Mouse (Mus musculus) heart, adult 2 months (tissue): ENCODE data around the gene Slc44a3. TPM values are rescaled to one million over a fixed set of nuclear protein-coding genes. Genes with fewer than 3 reads are reported as not detected.
A peak's percentile ranks its signal among the peaks of the same experiment; 100 is the strongest.

Source experiments
- DNase-seq, 2 experiments: peaks; one replicate each; pipeline ENCODE4 v3.0.0; 2021
- H3K27ac ChIP-seq: fragments of 200-600 bp; 2 replicates; pipeline ENCODE4 v1.8.1; 2022
- H3K27me3 ChIP-seq: fragments of 200-500 bp; 2 replicates; pipeline ENCODE4 v1.6.1; 2012; ENCODE audit warnings: mild to moderate bottlenecking, low read length, inconsistent platforms, mixed read lengths; ENCODE audit not compliant: control insufficient read depth, insufficient read depth
- H3K36me3 ChIP-seq: fragments of 200-500 bp; 2 replicates; pipeline ENCODE4 v1.6.1; 2012; ENCODE audit warnings: low read length, inconsistent platforms; ENCODE audit not compliant: control insufficient read depth, insufficient read depth
- H3K4me1 ChIP-seq: fragments of 200-500 bp; 2 replicates; pipeline ENCODE4 v1.6.1; 2011; ENCODE audit warnings: low read length; ENCODE audit not compliant: control insufficient read depth, insufficient read depth
- H3K4me3 ChIP-seq: fragments of 200-600 bp; 2 replicates; pipeline ENCODE4 v1.8.1; 2022
- H3K79me2 ChIP-seq: fragments of 200-500 bp; replicated peaks from 2 replicates; pipeline ENCODE4 v1.6.1; 2012; ENCODE audit warnings: mild to moderate bottlenecking, inconsistent platforms, low read length, moderate library complexity, mixed read lengths; ENCODE audit not compliant: control insufficient read depth, insufficient read depth
- H3K9ac ChIP-seq: fragments of 200-500 bp; 2 replicates; pipeline ENCODE4 v1.6.1; 2012; ENCODE audit warnings: low read depth, mild to moderate bottlenecking, control low read depth, inconsistent platforms, low read length, mixed read lengths
- CTCF ChIP-seq: fragments of 200-600 bp; IDR thresholded peaks from 2 replicates; pipeline ENCODE4 v1.8.1; 2022; ENCODE audit warnings: antibody characterized with exemption, mild to moderate bottlenecking, moderate library complexity
- EP300 ChIP-seq: fragments of 200-500 bp; IDR thresholded peaks from 2 replicates; pipeline ENCODE4 v1.6.1; 2011; ENCODE audit warnings: low read depth, low read length, control low read depth; ENCODE audit not compliant: insufficient read depth
- POLR2A ChIP-seq: fragments of 200-500 bp; IDR thresholded peaks from 2 replicates; pipeline ENCODE4 v1.6.1; 2011; ENCODE audit warnings: mild to moderate bottlenecking, low read depth, low read length, control low read depth; ENCODE audit not compliant: insufficient read depth
- WGBS: fragments of 180-500 bp; shearing (Covaris S2); methylation state at CpG from one replicate; pipeline ENCODE4 v1.1.7; 2018; 5-methylcytosine and 5-hydroxymethylcytosine counted together
- intact Hi-C: fragments of 180-260 bp; cut with DNase I; formaldehyde crosslinking; loops from one replicate; pipeline ENCODE4 v1.15.1; 2025
- long read RNA-seq: library from polyadenylated mRNA; stranded (forward); transcript quantifications from one replicate; pipeline ENCODE4 v2.0.0, GENCODE M21; 2021
- polyA plus RNA-seq: library from polyadenylated mRNA; depleted of rRNA; stranded (reverse); fragments of >200 nt; gene quantifications from 2 replicates; pipeline ENCODE4 v1.2.3, GENCODE M21; 2012; rRNA removed
- total RNA-seq, 2 experiments: library from RNA; stranded (reverse); gene quantifications; 2 replicates each; pipeline ENCODE4 v1.2.3; 2021

The Slc44a3 gene
- total RNA-seq = not detected
- polyA plus RNA-seq = 0.38 and 1.1 TPM in 2 replicates
- long read RNA-seq = 0 reads

- H3K27ac ChIP-seq = no peak within 1 kb of the TSS
- intact Hi-C loops = loop anchor here (10.0 kb wide), 1 partner anchor 343 kb away; no protein-coding TSS in a partner anchor
- peak in 1 of 2 experiments; percentile 16 for DNase-seq
These were observed at the start of gene Slc44a3 for GRCm38 (mm10) chr3:121532176-121532575. Gene Slc44a3, minus strand, starts transcription at chr3:121532404.

GRCm38 (mm10) chr3:121579880-121580549 is 47.8 kb upstream of the Slc44a3 start:
- TF ChIP-seq POLR2A (no peak), CTCF (no peak), EP300 (no peak)
- Histone ChIP-seq H3K36me3 (no peaks in the 10 kb centered on the region), H3K27me3 (no peaks in the 10 kb centered on the region), H3K4me3 (no peak overlapping the region), H3K79me2 (no peaks in the 10 kb centered on the region), H3K4me1 (peaks cover 8% of the 10 kb centered on the region), H3K9ac (no peak overlapping the region), H3K27ac (no peak overlapping the region)
- DNase-seq = no peak
- intact Hi-C loops = no loop called here
- WGBS = 77% methylated on average over 6 of the region's 6 CpGs

More at GRCm38 (mm10) chr3:121532176-121532575, at the start of gene Slc44a3:
- 6% methylated on average over 24 of the region's 24 CpGs for WGBS
- no peaks in the 10 kb centered on the region; the same call in 1 of the 2 replicates for H3K4me1 ChIP-seq
- H3K4me3 ChIP-seq = no peak within 1 kb of the TSS
- TF ChIP-seq CTCF (peak; percentile 45), POLR2A (no peak), EP300 (no peak)
- no peaks in the 10 kb centered on the region for H3K36me3 ChIP-seq
- peaks cover 3% of the 10 kb centered on the region; the same call in 1 of the 2 replicates for H3K27me3 ChIP-seq
- H3K79me2 ChIP-seq = no peaks in the 10 kb centered on the region
- peak within 1 kb of the TSS; percentile 23; the same call in 1 of the 2 replicates for H3K9ac ChIP-seq

GRCm38 (mm10) chr3:121579402-121579801 is 47.2 kb upstream of the Slc44a3 start:
- WGBS = 67% methylated on average over 5 of the region's 5 CpGs

GRCm38 (mm10) chr3:121578706-121579105 is 46.5 kb upstream of the Slc44a3 start:
- 60% methylated on average over 4 of the region's 5 CpGs for WGBS
- no peak overlapping the region for H3K27ac ChIP-seq
- intact Hi-C loops = no loop called here
- no peak overlapping the region for H3K4me3 ChIP-seq
- H3K79me2 ChIP-seq = no peaks in the 10 kb centered on the region
- no peak for DNase-seq
- no peak for TF ChIP-seq CTCF
- TF ChIP-seq EP300 = no peak
- no peak for TF ChIP-seq POLR2A
- H3K36me3 ChIP-seq = no peaks in the 10 kb centered on the region
- no peak overlapping the region for H3K9ac ChIP-seq
- H3K4me1 ChIP-seq = peaks cover 6% of the 10 kb centered on the region
- H3K27me3 ChIP-seq = no peaks in the 10 kb centered on the region

More at GRCm38 (mm10) chr3:121579402-121579801, 47.2 kb upstream of the Slc44a3 start:
- H3K9ac ChIP-seq = no peak overlapping the region
- H3K4me1 ChIP-seq = peaks cover 6% of the 10 kb centered on the region
- no peak for TF ChIP-seq CTCF
- no peak for TF ChIP-seq EP300
- no peak for TF ChIP-seq POLR2A
- H3K4me3 ChIP-seq = no peak overlapping the region
- H3K27me3 ChIP-seq = no peaks in the 10 kb centered on the region
- intact Hi-C loops = no loop called here
- H3K79me2 ChIP-seq = no peaks in the 10 kb centered on the region
- H3K36me3 ChIP-seq = no peaks in the 10 kb centered on the region
- no peak overlapping the region for H3K27ac ChIP-seq
- no peak for DNase-seq

DNA sequence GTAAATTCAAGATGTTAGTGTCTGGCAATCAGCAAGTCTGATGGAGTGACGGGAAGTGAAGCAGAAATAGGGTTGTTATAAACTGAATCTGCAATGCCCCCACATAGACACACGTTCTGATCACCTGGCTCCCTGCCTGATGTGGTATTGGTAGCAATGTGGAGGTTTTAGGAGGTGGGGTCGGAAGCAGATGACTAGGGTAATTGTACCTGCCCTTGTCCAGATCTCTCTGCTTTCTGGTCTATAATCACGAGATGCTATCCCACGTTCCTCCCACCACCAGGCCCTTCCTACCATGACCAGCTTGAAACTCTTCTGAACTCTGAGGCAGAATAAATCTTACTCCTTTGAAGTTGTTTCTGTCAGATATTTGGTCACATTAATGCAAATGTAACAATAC is 45.4 kb upstream of the Slc44a3 start:
- Histone ChIP-seq H3K9ac (no peak overlapping the region), H3K27ac (no peak overlapping the region), H3K4me1 (peaks cover 6% of the 10 kb centered on the region), H3K27me3 (no peaks in the 10 kb centered on the region), H3K36me3 (no peaks in the 10 kb centered on the region), H3K4me3 (no peak overlapping the region), H3K79me2 (no peaks in the 10 kb centered on the region)
- intact Hi-C loops = no loop called here
- DNase-seq = no peak
- TF ChIP-seq EP300 (no peak), POLR2A (no peak), CTCF (no peak)
- 82% methylated on average over 5 of the region's 5 CpGs for WGBS

DNA sequence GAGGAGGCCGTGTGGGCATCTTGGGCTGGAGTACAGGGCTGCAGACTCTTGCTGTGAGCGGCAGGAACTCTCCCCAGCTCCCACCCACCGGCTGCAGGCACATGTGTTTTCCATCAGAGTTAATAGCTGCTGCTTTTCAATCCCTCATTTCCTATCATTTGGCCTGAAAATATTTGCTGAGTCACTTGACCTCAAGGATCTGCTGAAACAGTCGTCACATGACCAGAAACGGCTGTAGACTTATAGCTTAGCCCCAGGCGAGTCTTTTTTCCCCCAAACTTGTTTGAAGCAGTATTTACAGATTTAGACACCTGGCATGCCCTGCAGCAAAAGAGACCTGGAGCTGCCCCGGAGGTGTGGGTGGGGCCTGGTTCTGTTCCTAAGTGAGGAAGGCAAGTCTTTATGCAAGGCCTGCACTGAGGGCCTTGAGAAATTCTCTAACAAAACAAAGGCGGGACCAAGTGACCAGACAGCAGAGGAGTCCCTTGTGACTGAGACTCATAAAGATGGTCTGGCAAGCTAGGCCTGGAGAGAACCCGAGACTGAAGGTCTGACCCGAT is 44.9 kb upstream of the Slc44a3 start:
- Histone ChIP-seq H3K4me1 (peaks cover 6% of the 10 kb centered on the region), H3K36me3 (no peaks in the 10 kb centered on the region), H3K27ac (peak overlapping the region; percentile 65), H3K27me3 (no peaks in the 10 kb centered on the region), H3K9ac (no peak overlapping the region), H3K4me3 (no peak overlapping the region), H3K79me2 (no peaks in the 10 kb centered on the region)
- 30% methylated on average over 10 of the region's 10 CpGs for WGBS
- intact Hi-C loops = no loop called here
- DNase-seq = peak; percentile 67 to 69
- TF ChIP-seq POLR2A (no peak), CTCF (no peak)
